Mouse (Mus musculus) hindbrain, postnatal 0 days (tissue): ENCODE results near the gene C730034F03Rik. TPM values are rescaled to one million over a fixed set of nuclear protein-coding genes. Genes with fewer than 3 reads are reported as not detected.

Experiments used
- ATAC-seq: fragments of 200-750 bp; cut with Nextera tagmentation; 2 replicates; pipeline ENCODE4 v1.8.0; 2017; ENCODE audit warnings: mild to moderate bottlenecking, moderate TSS enrichment, moderate library complexity
- DNase-seq: peaks from one replicate; pipeline ENCODE4 v3.0.0-alpha.2; 2015; ENCODE audit warnings: low spot score
- H3K27ac ChIP-seq: fragments of 300-500 bp; sonication (generic); 2 replicates; pipeline ENCODE4 v1.5.1; 2014; ENCODE audit warnings: mild to moderate bottlenecking
- H3K27me3 ChIP-seq: fragments of 300-500 bp; sonication (generic); 2 replicates; pipeline ENCODE4 v1.6.1; 2014; ENCODE audit warnings: low read length, mixed read lengths; ENCODE audit not compliant: insufficient read depth
- H3K36me3 ChIP-seq: fragments of 300-500 bp; sonication (generic); 2 replicates; pipeline ENCODE4 v1.6.1; 2014; ENCODE audit warnings: low read length, mixed read lengths; ENCODE audit not compliant: insufficient read depth
- H3K4me1 ChIP-seq: fragments of 300-500 bp; sonication (generic); 2 replicates; pipeline ENCODE4 v1.6.1; 2014; ENCODE audit warnings: antibody characterized with exemption, low read length, mixed read lengths; ENCODE audit not compliant: insufficient read depth
- H3K4me2 ChIP-seq: fragments of 300-500 bp; sonication (generic); 2 replicates; pipeline ENCODE4 v1.6.1; 2014; ENCODE audit warnings: low read depth, mild to moderate bottlenecking, low read length, moderate library complexity, mixed read lengths
- H3K4me3 ChIP-seq: fragments of 300-500 bp; sonication (generic); 2 replicates; pipeline ENCODE4 v1.5.1; 2014; ENCODE audit warnings: low read length
- H3K9ac ChIP-seq: fragments of 300-500 bp; sonication (generic); replicated peaks from 2 replicates; pipeline ENCODE4 v1.6.1; 2014; ENCODE audit warnings: mild to moderate bottlenecking, low read length, moderate library complexity, mixed read lengths
- H3K9me3 ChIP-seq: fragments of 300-500 bp; sonication (generic); 2 replicates; pipeline ENCODE4 v1.6.1; 2016; ENCODE audit warnings: low read length, mixed read lengths
- CTCF ChIP-seq: IDR thresholded peaks from 2 replicates; pipeline ENCODE4 v1.5.1; 2016; ENCODE audit warnings: antibody characterized with exemption, control low read depth, low read depth
- WGBS: fragments of 180-500 bp; shearing (Covaris S2); extraction: QIAGEN DNeasy Blood & Tissue Kit; methylation state at CpG from one replicate; pipeline ENCODE4 v1.1.7; 2014; 5-methylcytosine and 5-hydroxymethylcytosine counted together
- polyA plus RNA-seq: library from polyadenylated mRNA; unstranded; fragments of >200 nt; fragmentation: Nextera tagmentation; extraction: Ambion mirVana; gene quantifications from 2 replicates; pipeline ENCODE4 v1.2.1, GENCODE M21; 2015
- total RNA-seq: library from RNA; depleted of rRNA; stranded (reverse); fragments of >200 nt; gene quantifications from 2 replicates; pipeline ENCODE4 v1.2.3, GENCODE M21; 2014; rRNA removed

Gene C730034F03Rik
- total and polyA plus RNA-seq, 2 experiments from 2014 or later: 1.3 to 3.3 TPM

GRCm38 (mm10) chr15:89477091-89477491 lies 47.7 kb downstream of the C730034F03Rik start, which contains the start of gene Arsa:
Arsa (minus strand) TSS chr15:89477425.
- DNase-seq (no peak), ATAC-seq (no peak)
- no peak for TF ChIP-seq CTCF
- Histone ChIP-seq H3K27ac (peak within 1 kb of the TSS; percentile 80), H3K36me3 (no peaks in the 10 kb centered on the region), H3K4me2 (peak within 1 kb of the TSS; percentile 90), H3K4me3 (peak within 1 kb of the TSS; percentile 44), H3K27me3 (no peaks in the 10 kb centered on the region), H3K9me3 (no peaks in the 10 kb centered on the region), H3K4me1 (peaks cover 7% of the 10 kb centered on the region), H3K9ac (peak within 1 kb of the TSS; percentile 61)
- 37% methylated on average over 9 of the region's 9 CpGs for WGBS

DNA sequence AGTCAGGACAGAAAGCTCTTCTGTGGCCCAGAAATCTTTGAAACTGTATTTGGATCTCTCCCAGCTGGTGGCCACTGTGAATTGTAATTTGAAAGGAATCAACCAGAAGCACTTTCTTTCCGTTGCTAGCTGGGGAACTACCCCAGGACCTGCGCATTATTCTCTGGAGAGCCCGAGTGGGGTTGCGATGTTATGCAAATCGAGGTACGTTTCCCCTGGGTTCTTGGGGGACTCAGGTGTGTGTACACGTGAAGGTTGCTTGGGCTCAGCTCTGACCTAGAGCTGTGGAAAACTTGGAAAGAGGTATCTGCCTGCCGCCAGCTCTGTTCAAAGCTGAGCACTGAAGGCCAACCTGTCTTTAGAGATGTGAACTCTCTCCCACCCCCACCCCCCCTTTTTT lies 48.4 kb downstream of the C730034F03Rik start:
- Histone ChIP-seq H3K27me3 (no peaks in the 10 kb centered on the region), H3K9ac (no peak overlapping the region), H3K36me3 (no peaks in the 10 kb centered on the region), H3K9me3 (no peaks in the 10 kb centered on the region), H3K4me1 (peaks cover 7% of the 10 kb centered on the region), H3K27ac (no peak overlapping the region), H3K4me3 (no peak overlapping the region), H3K4me2 (0 out of 2 replicates have a peak overlapping the region, but pooled peaks have one; percentile 16)
- no peak for DNase-seq
- WGBS: 34% methylated on average over 8 of the region's 8 CpGs
- no peak for ATAC-seq
- no peak for TF ChIP-seq CTCF

GRCm38 (mm10) chr15:89478622-89479021 lies 49.2 kb downstream of the C730034F03Rik start:
- Histone ChIP-seq H3K27me3 (no peaks in the 10 kb centered on the region), H3K4me1 (peaks cover 7% of the 10 kb centered on the region), H3K36me3 (no peaks in the 10 kb centered on the region), H3K9ac (no peak overlapping the region), H3K27ac (no peak overlapping the region), H3K9me3 (no peaks in the 10 kb centered on the region), H3K4me3 (no peak overlapping the region), H3K4me2 (no peak overlapping the region)
- no peak for ATAC-seq
- DNase-seq: no peak
- WGBS: 83% methylated on average over 3 of the region's 3 CpGs
- no peak for TF ChIP-seq CTCF

Other genes starting within 250 kb of the C730034F03Rik start
- gene Plxnb2, start 248.8 kb upstream of the C730034F03Rik start, total RNA-seq: 239 and 274 TPM in 2 replicates
- 64.1 and 64.7 TPM in 2 replicates for gene Plxnb2, start 248.8 kb upstream of the C730034F03Rik start, polyA plus RNA-seq
- gene Dennd6b, start 233.1 kb upstream of the C730034F03Rik start, total RNA-seq: 73.9 and 79.9 TPM in 2 replicates
- gene Dennd6b, start 233.1 kb upstream of the C730034F03Rik start, polyA plus RNA-seq: 60.1 and 62.2 TPM in 2 replicates
- 257 and 290 TPM in 2 replicates for gene Ppp6r2, start 218.0 kb upstream of the C730034F03Rik start, total RNA-seq
- 71.2 and 72.7 TPM in 2 replicates for gene Ppp6r2, start 218.0 kb upstream of the C730034F03Rik start, polyA plus RNA-seq
- 265 and 324 TPM in 2 replicates for gene Sbf1, start 114.3 kb upstream of the C730034F03Rik start, total RNA-seq
- 69.5 and 70.7 TPM in 2 replicates for gene Sbf1, start 114.3 kb upstream of the C730034F03Rik start, polyA plus RNA-seq
- not detected in 2 replicates for gene Adm2, start 106.9 kb upstream of the C730034F03Rik start, total RNA-seq
- not detected in 2 replicates for gene Adm2, start 106.9 kb upstream of the C730034F03Rik start, polyA plus RNA-seq
- not detected in 2 replicates for gene Miox, start 95.2 kb upstream of the C730034F03Rik start, total RNA-seq
- not detected in 2 replicates for gene Miox, start 95.2 kb upstream of the C730034F03Rik start, polyA plus RNA-seq
- gene Lmf2, start 73.9 kb upstream of the C730034F03Rik start, total RNA-seq: 24.9 and 26.2 TPM in 2 replicates
- gene Lmf2, start 73.9 kb upstream of the C730034F03Rik start, polyA plus RNA-seq: 30.2 and 34.5 TPM in 2 replicates
- 79.1 and 106 TPM in 2 replicates for gene Ncaph2, start 73.9 kb upstream of the C730034F03Rik start, total RNA-seq
- gene Ncaph2, start 73.9 kb upstream of the C730034F03Rik start, polyA plus RNA-seq: 97.1 and 99.1 TPM in 2 replicates
- gene Sco2, start 55.7 kb upstream of the C730034F03Rik start, total RNA-seq: 28.5 and 52.6 TPM in 2 replicates
- 22.9 and 24.3 TPM in 2 replicates for gene Sco2, start 55.7 kb upstream of the C730034F03Rik start, polyA plus RNA-seq
- gene Tymp, start 52.5 kb upstream of the C730034F03Rik start, total RNA-seq: 7.8 and 8.9 TPM in 2 replicates
- 3.6 and 3.9 TPM in 2 replicates for gene Tymp, start 52.5 kb upstream of the C730034F03Rik start, polyA plus RNA-seq
- 0.43 and 7.2 TPM in 2 replicates for gene Odf3b, start 50.3 kb upstream of the C730034F03Rik start, total RNA-seq
- 5.4 and 7.0 TPM in 2 replicates for gene Odf3b, start 50.3 kb upstream of the C730034F03Rik start, polyA plus RNA-seq
- 0.26 and 0.40 TPM in 2 replicates for gene Klhdc7b, start 44.7 kb upstream of the C730034F03Rik start, total RNA-seq
- 0.04 TPM in 1 of 2 replicates, not detected in the other for gene Klhdc7b, start 44.7 kb upstream of the C730034F03Rik start, polyA plus RNA-seq
- gene Syce3, start 19.1 kb upstream of the C730034F03Rik start, total RNA-seq: not detected in 2 replicates
- gene Syce3, start 19.1 kb upstream of the C730034F03Rik start, polyA plus RNA-seq: not detected in 2 replicates
- gene Cpt1b, start 3.7 kb upstream of the C730034F03Rik start, total RNA-seq: 3.4 and 4.7 TPM in 2 replicates
- 1.6 and 2.4 TPM in 2 replicates for gene Cpt1b, start 3.7 kb upstream of the C730034F03Rik start, polyA plus RNA-seq
- 1.6 and 1.8 TPM in 2 replicates for gene Gm44502, start 107 bp downstream of the C730034F03Rik start, total RNA-seq
- gene Gm44502, start 107 bp downstream of the C730034F03Rik start, polyA plus RNA-seq: not detected in 2 replicates
- gene Chkb, start 319 bp downstream of the C730034F03Rik start, total RNA-seq: 57.6 and 65.4 TPM in 2 replicates
- 105 and 109 TPM in 2 replicates for gene Chkb, start 319 bp downstream of the C730034F03Rik start, polyA plus RNA-seq
- 101 and 108 TPM in 2 replicates for gene Mapk8ip2, start 24.3 kb downstream of the C730034F03Rik start, total RNA-seq
- gene Mapk8ip2, start 24.3 kb downstream of the C730034F03Rik start, polyA plus RNA-seq: 64.7 and 67.8 TPM in 2 replicates
- gene Arsa, start 47.8 kb downstream of the C730034F03Rik start, total RNA-seq: 34.6 and 35.8 TPM in 2 replicates
- gene Arsa, start 47.8 kb downstream of the C730034F03Rik start, polyA plus RNA-seq: 28.5 and 28.9 TPM in 2 replicates
- 43.6 and 61.8 TPM in 2 replicates for gene Shank3, start 70.0 kb downstream of the C730034F03Rik start, total RNA-seq
- 7.1 and 8.7 TPM in 2 replicates for gene Shank3, start 70.0 kb downstream of the C730034F03Rik start, polyA plus RNA-seq
- gene Acr, start 138.7 kb downstream of the C730034F03Rik start, total RNA-seq: 2.4 and 3.3 TPM in 2 replicates
- 2.1 TPM in 2 replicates for gene Acr, start 138.7 kb downstream of the C730034F03Rik start, polyA plus RNA-seq
- 42.2 and 62.1 TPM in 2 replicates for gene Rabl2, start 162.3 kb downstream of the C730034F03Rik start, total RNA-seq
- gene Rabl2, start 162.3 kb downstream of the C730034F03Rik start, polyA plus RNA-seq: 59.1 and 66.6 TPM in 2 replicates